Mouse (Mus musculus) neural tube, embryonic 12.5 days (tissue): ENCODE results near the gene Fam133b. TPM values are rescaled to one million over a fixed set of nuclear protein-coding genes. Genes with fewer than 3 reads are reported as not detected.
"Not testable (repeated sequence)": the region's sequence is repeated elsewhere in the genome, so short reads cannot be mapped to it uniquely, and the experiment has no call there.

Experiments
- ATAC-seq: fragments of 200-750 bp; cut with Nextera tagmentation; 2 replicates; pipeline ENCODE4 v1.8.0; 2017; ENCODE audit warnings: low read depth, mild to moderate bottlenecking, moderate TSS enrichment, moderate library complexity; ENCODE audit not compliant: low FRiP score
- H3K27ac ChIP-seq: fragments of 300-500 bp; sonication (generic); 2 replicates; pipeline ENCODE4 v1.5.1; 2016
- H3K27me3 ChIP-seq: fragments of 300-500 bp; sonication (generic); replicated peaks from 2 replicates; pipeline ENCODE4 v1.6.1; 2016; ENCODE audit warnings: mild to moderate bottlenecking
- H3K36me3 ChIP-seq: fragments of 300-500 bp; sonication (generic); 2 replicates; pipeline ENCODE4 v1.6.1; 2016; ENCODE audit warnings: mild to moderate bottlenecking
- H3K4me1 ChIP-seq: fragments of 300-500 bp; sonication (generic); 2 replicates; pipeline ENCODE4 v1.6.1; 2016
- H3K4me2 ChIP-seq: fragments of 300-500 bp; sonication (generic); replicated peaks from 2 replicates; pipeline ENCODE4 v1.6.1; 2016; ENCODE audit warnings: mild to moderate bottlenecking
- H3K4me3 ChIP-seq: fragments of 300-500 bp; sonication (generic); 2 replicates; pipeline ENCODE4 v1.5.1; 2016
- H3K9ac ChIP-seq: fragments of 300-500 bp; sonication (generic); 2 replicates; pipeline ENCODE4 v1.6.1; 2016; ENCODE audit warnings: mild to moderate bottlenecking
- H3K9me3 ChIP-seq: fragments of 300-500 bp; sonication (generic); 2 replicates; pipeline ENCODE4 v1.6.1; 2016; ENCODE audit warnings: mild to moderate bottlenecking
- WGBS: fragments of 180-500 bp; shearing (Covaris S2); methylation state at CpG from one replicate; pipeline ENCODE4 v1.1.7; 2016; 5-methylcytosine and 5-hydroxymethylcytosine counted together
- polyA plus RNA-seq: library from polyadenylated mRNA; unstranded; fragments of >200 nt; fragmentation: Nextera tagmentation; extraction: Ambion mirVana; gene quantifications from 2 replicates; pipeline ENCODE4 v1.2.1, GENCODE M21; 2016

Fam133b gene
- polyA plus RNA-seq, 1 experiment from 2014 or later: 35.1 TPM

GRCm38 (mm10) chr5:3527041-3527691, 16.5 kb upstream of the Fam133b start:
- H3K4me2 ChIP-seq: no peak overlapping the region
- WGBS: 42% methylated on average over 5 of the region's 5 CpGs
- no peaks in the 10 kb centered on the region for H3K36me3 ChIP-seq
- no peak overlapping the region for H3K9ac ChIP-seq
- ATAC-seq: peak; percentile 48; the same call in 1 of the 2 replicates
- no peaks in the 10 kb centered on the region for H3K9me3 ChIP-seq
- no peak overlapping the region for H3K27ac ChIP-seq
- H3K27me3 ChIP-seq: no peaks in the 10 kb centered on the region
- no peaks in the 10 kb centered on the region for H3K4me1 ChIP-seq
- no peak overlapping the region for H3K4me3 ChIP-seq

- WGBS: 78% methylated on average over 10 of the region's 10 CpGs
- Histone ChIP-seq H3K4me2 (no peak overlapping the region), H3K27me3 (no peaks in the 10 kb centered on the region), H3K9me3 (no peaks in the 10 kb centered on the region), H3K4me3 (no peak overlapping the region), H3K27ac (no peak overlapping the region), H3K36me3 (no peaks in the 10 kb centered on the region), H3K9ac (no peak overlapping the region), H3K4me1 (no peaks in the 10 kb centered on the region)
- ATAC-seq: no peak
These were observed 13.9 kb upstream of the Fam133b start for GRCm38 (mm10) chr5:3529585-3530189.

- H3K9ac ChIP-seq, ATAC-seq, H3K4me3 ChIP-seq, H3K9me3 ChIP-seq, H3K27ac ChIP-seq, H3K4me2 ChIP-seq, H3K27me3 ChIP-seq, H3K4me1 ChIP-seq, H3K36me3 ChIP-seq: not testable (repeated sequence)
These were observed 11.6 kb upstream of the Fam133b start for GRCm38 (mm10) chr5:3532048-3532447.

- WGBS: 75% methylated on average over 3 of the region's 3 CpGs
- Histone ChIP-seq H3K36me3 (no peaks in the 10 kb centered on the region), H3K9ac (no peak overlapping the region), H3K4me3 (no peak overlapping the region), H3K4me2 (no peak overlapping the region), H3K4me1 (no peaks in the 10 kb centered on the region), H3K27me3 (no peaks in the 10 kb centered on the region), H3K9me3 (no peaks in the 10 kb centered on the region), H3K27ac (no peak overlapping the region)
- no peak for ATAC-seq
These were observed 6.9 kb upstream of the Fam133b start for GRCm38 (mm10) chr5:3536592-3537212.

GRCm38 (mm10) chr5:3538505-3539472, 4.8 kb upstream of the Fam133b start:
- no peak overlapping the region for H3K9ac ChIP-seq
- H3K9me3 ChIP-seq: no peaks in the 10 kb centered on the region
- no peak overlapping the region for H3K4me2 ChIP-seq
- H3K27me3 ChIP-seq: no peaks in the 10 kb centered on the region
- no peaks in the 10 kb centered on the region for H3K36me3 ChIP-seq
- H3K4me3 ChIP-seq: no peak overlapping the region
- no peaks in the 10 kb centered on the region for H3K4me1 ChIP-seq
- 73% methylated on average over 11 of the region's 11 CpGs for WGBS
- no peak for ATAC-seq
- H3K27ac ChIP-seq: no peak overlapping the region

GRCm38 (mm10) chr5:3541871-3542270, 1.8 kb upstream of the Fam133b start:
- peaks cover 12% of the 10 kb centered on the region for H3K4me1 ChIP-seq
- H3K27me3 ChIP-seq: no peaks in the 10 kb centered on the region
- no peak overlapping the region for H3K4me2 ChIP-seq
- no peaks in the 10 kb centered on the region for H3K9me3 ChIP-seq
- WGBS: 81% methylated on average over 6 of the region's 6 CpGs
- no peak overlapping the region for H3K27ac ChIP-seq
- ATAC-seq: no peak
- no peak overlapping the region for H3K9ac ChIP-seq
- no peak overlapping the region for H3K4me3 ChIP-seq
- peaks cover 2% of the 10 kb centered on the region; the same call in 1 of the 2 replicates for H3K36me3 ChIP-seq

GRCm38 (mm10) chr5:3544480-3544769, 792 bp downstream of the Fam133b start:
- no peak overlapping the region for H3K27ac ChIP-seq
- WGBS: 11% methylated on average over 7 of the region's 7 CpGs
- H3K9ac ChIP-seq: peak overlapping the region; percentile 82
- H3K36me3 ChIP-seq: peaks cover 4% of the 10 kb centered on the region; the same call in 1 of the 2 replicates
- H3K4me1 ChIP-seq: peaks cover 12% of the 10 kb centered on the region
- no peaks in the 10 kb centered on the region for H3K27me3 ChIP-seq
- peak overlapping the region; percentile 74 for H3K4me2 ChIP-seq
- ATAC-seq: peak; percentile 35
- peak overlapping the region; percentile 87 for H3K4me3 ChIP-seq
- H3K9me3 ChIP-seq: no peaks in the 10 kb centered on the region

GRCm38 (mm10) chr5:3546226-3546625, 2.6 kb downstream of the Fam133b start:
- Histone ChIP-seq H3K4me3 (no peak overlapping the region), H3K4me1 (peaks cover 12% of the 10 kb centered on the region), H3K27me3 (no peaks in the 10 kb centered on the region), H3K36me3 (peaks cover 4% of the 10 kb centered on the region; the same call in 1 of the 2 replicates), H3K9me3 (no peaks in the 10 kb centered on the region), H3K4me2 (no peak overlapping the region), H3K9ac (no peak overlapping the region), H3K27ac (no peak overlapping the region)
- ATAC-seq: no peak
- 87% methylated on average over 1 of the region's 1 CpGs for WGBS

- no peak overlapping the region for H3K9ac ChIP-seq
These were observed 7.8 kb downstream of the Fam133b start for GRCm38 (mm10) chr5:3551481-3551880.

GRCm38 (mm10) chr5:3554198-3554597, 10.6 kb downstream of the Fam133b start:
- Histone ChIP-seq H3K4me2 (no peak overlapping the region), H3K9ac (no peak overlapping the region), H3K27ac (no peak overlapping the region), H3K4me1 (no peaks in the 10 kb centered on the region), H3K27me3 (no peaks in the 10 kb centered on the region), H3K9me3 (no peaks in the 10 kb centered on the region), H3K4me3 (no peak overlapping the region), H3K36me3 (peaks cover 27% of the 10 kb centered on the region)
- WGBS: 95% methylated on average over 2 of the region's 2 CpGs
- no peak for ATAC-seq

More at GRCm38 (mm10) chr5:3551481-3551880, 7.8 kb downstream of the Fam133b start:
- Histone ChIP-seq H3K36me3 (peaks cover 14% of the 10 kb centered on the region), H3K27ac (no peak overlapping the region), H3K27me3 (no peaks in the 10 kb centered on the region), H3K4me1 (no peaks in the 10 kb centered on the region), H3K4me3 (no peak overlapping the region), H3K9me3 (no peaks in the 10 kb centered on the region), H3K4me2 (no peak overlapping the region)
- 93% methylated on average over 1 of the region's 1 CpGs for WGBS
- no peak for ATAC-seq

- Histone ChIP-seq H3K4me1 (no peaks in the 10 kb centered on the region), H3K4me2 (no peak within 1 kb of the TSS), H3K27ac (no peak within 1 kb of the TSS), H3K9ac (no peak within 1 kb of the TSS), H3K4me3 (no peak within 1 kb of the TSS), H3K36me3 (peaks cover 85% of the 10 kb centered on the region), H3K27me3 (no peaks in the 10 kb centered on the region), H3K9me3 (0 out of 2 replicates have a peak, but pooled peaks cover 4% of the 10 kb centered on the region)
- no peak for ATAC-seq
- 96% methylated on average over 4 of the region's 4 CpGs for WGBS
These were observed 27.6 kb downstream of the Fam133b start, which contains the start of gene 1700109H08Rik for GRCm38 (mm10) chr5:3571266-3571665. TSS of gene 1700109H08Rik (plus strand) at chr5:3571566.

GRCm38 (mm10) chr5:3574825-3575224, 31.2 kb downstream of the Fam133b start:
- no peaks in the 10 kb centered on the region for H3K27me3 ChIP-seq
- 93% methylated on average over 2 of the region's 2 CpGs for WGBS

More at GRCm38 (mm10) chr5:3574825-3575224, 31.2 kb downstream of the Fam133b start:
- Histone ChIP-seq H3K9ac (no peak overlapping the region), H3K4me1 (no peaks in the 10 kb centered on the region), H3K36me3 (peaks cover 95% of the 10 kb centered on the region), H3K9me3 (0 out of 2 replicates have a peak, but pooled peaks cover 4% of the 10 kb centered on the region), H3K27ac (no peak overlapping the region), H3K4me2 (no peak overlapping the region), H3K4me3 (no peak overlapping the region)
- no peak for ATAC-seq
